Mouse (Mus musculus): ENCODE results near the gene Plcb4. TPM values are rescaled to one million over a fixed set of nuclear protein-coding genes. Genes with fewer than 3 reads are reported as not detected.
"Not testable (repeated sequence)": the region's sequence is repeated elsewhere in the genome, so short reads cannot be mapped to it uniquely, and the experiment has no call there.

Gene Plcb4
- total RNA-seq, 2 experiments from 2014 or later: 67.5 to 81.8 TPM

GRCm38 (mm10) chr2:135966871-135967557 lies 308.2 kb downstream of the Plcb4 start:
- H3K4me3 ChIP-seq: no peak overlapping the region
- intact Hi-C loops (cut with DNase I): loop anchor here (1.0 to 10.0 kb wide), 4 partner anchors 172 to 920 kb away; partner anchors contain the start of gene AL731706.2
- no peak overlapping the region for H3K27ac ChIP-seq
- DNase-seq (ENCODE audit: extremely low spot score in 1 of 2, low spot score in 2 of 2): peak; percentile 42 to 59
- TF ChIP-seq CTCF (IDR thresholded peaks at IDR 0.05): peak; percentile 83

GRCm38 (mm10) chr2:135968159-135968558 lies 309.3 kb downstream of the Plcb4 start:
- no peak for DNase-seq (ENCODE audit: extremely low spot score in 1 of 2, low spot score in 2 of 2)
- intact Hi-C loops (cut with DNase I): loop anchor here (5.0 to 10.0 kb wide), 2 partner anchors 477 to 919 kb away; partner anchors contain the start of gene AL731706.2
- Histone ChIP-seq H3K27ac (peak overlapping the region; percentile 38; the same call in 1 of the 2 replicates), H3K4me3 (no peak overlapping the region)
- no peak for TF ChIP-seq CTCF (IDR thresholded peaks at IDR 0.05)

GRCm38 (mm10) chr2:135970902-135971301 lies 312.1 kb downstream of the Plcb4 start:
- no peak for DNase-seq (ENCODE audit: extremely low spot score in 1 of 2, low spot score in 2 of 2)
- intact Hi-C loops (cut with DNase I): loop anchor here (5.0 kb wide), 1 partner anchor 86 kb away; no protein-coding TSS in a partner anchor
- Histone ChIP-seq H3K27ac (peak overlapping the region; percentile 80), H3K4me3 (no peak overlapping the region)
- no peak for TF ChIP-seq CTCF (IDR thresholded peaks at IDR 0.05)

GRCm38 (mm10) chr2:135975978-135976377 lies 317.2 kb downstream of the Plcb4 start:
- H3K4me3 ChIP-seq: no peak overlapping the region
- no peak for DNase-seq (ENCODE audit: extremely low spot score in 1 of 2, low spot score in 2 of 2)
- TF ChIP-seq CTCF (IDR thresholded peaks at IDR 0.05): no peak
- no peak overlapping the region for H3K27ac ChIP-seq
- intact Hi-C loops (cut with DNase I): no loop called here

GRCm38 (mm10) chr2:135978790-135979189 lies 320.0 kb downstream of the Plcb4 start:
- no peak for TF ChIP-seq CTCF (IDR thresholded peaks at IDR 0.05)
- Histone ChIP-seq H3K4me3 (no peak overlapping the region), H3K27ac (no peak overlapping the region)
- no peak for DNase-seq (ENCODE audit: extremely low spot score in 1 of 2, low spot score in 2 of 2)
- intact Hi-C loops (cut with DNase I): no loop called here

GRCm38 (mm10) chr2:135980428-135980827 lies 321.6 kb downstream of the Plcb4 start:
- no peak overlapping the region for H3K4me3 ChIP-seq
- no peak overlapping the region for H3K27ac ChIP-seq
- no peak for TF ChIP-seq CTCF (IDR thresholded peaks at IDR 0.05)
- DNase-seq (ENCODE audit: extremely low spot score in 1 of 2, low spot score in 2 of 2): no peak
- intact Hi-C loops (cut with DNase I): no loop called here

- DNase-seq (ENCODE audit: extremely low spot score in 1 of 2, low spot score in 2 of 2): no peak
- Histone ChIP-seq H3K27ac (no peak overlapping the region), H3K4me3 (no peak overlapping the region)
- intact Hi-C loops (cut with DNase I): no loop called here
- no peak for TF ChIP-seq CTCF (IDR thresholded peaks at IDR 0.05)
Observed at GRCm38 (mm10) chr2:135983972-135984371, 325.2 kb downstream of the Plcb4 start.

GRCm38 (mm10) chr2:135985536-135986265 lies 326.9 kb downstream of the Plcb4 start:
- intact Hi-C loops (cut with DNase I): no loop called here
- peak; percentile 25 for TF ChIP-seq CTCF (IDR thresholded peaks at IDR 0.05)
- Histone ChIP-seq H3K27ac (no peak overlapping the region), H3K4me3 (no peak overlapping the region)
- DNase-seq (ENCODE audit: extremely low spot score in 1 of 2, low spot score in 2 of 2): no peak

- H3K4me3 ChIP-seq; intact Hi-C loops (cut with DNase I); H3K27ac ChIP-seq; DNase-seq (ENCODE audit: extremely low spot score in 1 of 2, low spot score in 2 of 2): not testable (repeated sequence)
Observed at GRCm38 (mm10) chr2:135988475-135988874, 329.7 kb downstream of the Plcb4 start.

- H3K27ac ChIP-seq; H3K4me3 ChIP-seq; DNase-seq (ENCODE audit: extremely low spot score in 1 of 2, low spot score in 2 of 2); intact Hi-C loops (cut with DNase I): not testable (repeated sequence)
Observed at GRCm38 (mm10) chr2:135990686-135991085, 331.9 kb downstream of the Plcb4 start.

GRCm38 (mm10) chr2:135993314-135993713 lies 334.5 kb downstream of the Plcb4 start:
- H3K27ac ChIP-seq: no peak overlapping the region
- intact Hi-C loops (cut with DNase I): no loop called here
- DNase-seq (ENCODE audit: extremely low spot score in 1 of 2, low spot score in 2 of 2): no peak
- peak; percentile 22; the same call in 1 of the 2 replicates for TF ChIP-seq CTCF (IDR thresholded peaks at IDR 0.05)
- no peak overlapping the region for H3K4me3 ChIP-seq

GRCm38 (mm10) chr2:135995196-135995595 lies 336.4 kb downstream of the Plcb4 start:
- no peak overlapping the region for H3K27ac ChIP-seq
- intact Hi-C loops (cut with DNase I): no loop called here
- DNase-seq (ENCODE audit: extremely low spot score in 1 of 2, low spot score in 2 of 2): no peak
- no peak overlapping the region for H3K4me3 ChIP-seq
- no peak for TF ChIP-seq CTCF (IDR thresholded peaks at IDR 0.05)

All from left cerebral cortex, adult 2 months (tissue).